Mouse (Mus musculus) urinary bladder, postnatal 14 days (tissue): ENCODE measurements around the gene Susd6.
"Not testable (repeated sequence)": the region's sequence is repeated elsewhere in the genome, so short reads cannot be mapped to it uniquely, and the experiment has no call there.

Experiments
- DNase-seq: peaks from one replicate; pipeline ENCODE4 v3.0.0; 2021; ENCODE audit warnings: low spot score

The Susd6 gene

GRCm38 (mm10) chr12:80785597-80785996 is 4.7 kb upstream of the Susd6 start:
- no peak for DNase-seq

DNA sequence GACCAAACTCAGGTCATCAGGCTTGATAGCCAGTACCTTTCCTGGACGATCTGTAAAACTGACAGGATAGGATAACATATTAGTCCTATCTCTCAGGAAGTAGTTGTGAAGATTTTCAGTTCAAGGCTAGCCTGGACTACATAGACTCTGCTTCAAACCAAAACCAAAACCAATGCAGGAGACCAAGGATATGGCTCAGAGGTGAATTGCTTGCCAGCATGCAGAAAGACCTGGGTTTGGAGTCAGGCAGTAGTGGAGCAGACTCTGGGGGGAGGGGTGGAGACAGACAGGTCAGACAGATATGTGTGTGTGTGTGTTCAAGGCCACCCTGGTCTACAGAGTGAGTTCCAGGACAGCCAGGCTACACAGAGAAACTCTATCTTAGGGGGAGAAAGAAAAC is 3.7 kb upstream of the Susd6 start:
- no peak for DNase-seq

- DNase-seq = no peak
Observed at GRCm38 (mm10) chr12:80787604-80788003, 2.7 kb upstream of the Susd6 start.

- DNase-seq = no peak
Observed at GRCm38 (mm10) chr12:80788188-80788587, 2.1 kb upstream of the Susd6 start.

- not testable (repeated sequence) for DNase-seq
Observed at GRCm38 (mm10) chr12:80789276-80789675, 1.0 kb upstream of the Susd6 start.

DNA sequence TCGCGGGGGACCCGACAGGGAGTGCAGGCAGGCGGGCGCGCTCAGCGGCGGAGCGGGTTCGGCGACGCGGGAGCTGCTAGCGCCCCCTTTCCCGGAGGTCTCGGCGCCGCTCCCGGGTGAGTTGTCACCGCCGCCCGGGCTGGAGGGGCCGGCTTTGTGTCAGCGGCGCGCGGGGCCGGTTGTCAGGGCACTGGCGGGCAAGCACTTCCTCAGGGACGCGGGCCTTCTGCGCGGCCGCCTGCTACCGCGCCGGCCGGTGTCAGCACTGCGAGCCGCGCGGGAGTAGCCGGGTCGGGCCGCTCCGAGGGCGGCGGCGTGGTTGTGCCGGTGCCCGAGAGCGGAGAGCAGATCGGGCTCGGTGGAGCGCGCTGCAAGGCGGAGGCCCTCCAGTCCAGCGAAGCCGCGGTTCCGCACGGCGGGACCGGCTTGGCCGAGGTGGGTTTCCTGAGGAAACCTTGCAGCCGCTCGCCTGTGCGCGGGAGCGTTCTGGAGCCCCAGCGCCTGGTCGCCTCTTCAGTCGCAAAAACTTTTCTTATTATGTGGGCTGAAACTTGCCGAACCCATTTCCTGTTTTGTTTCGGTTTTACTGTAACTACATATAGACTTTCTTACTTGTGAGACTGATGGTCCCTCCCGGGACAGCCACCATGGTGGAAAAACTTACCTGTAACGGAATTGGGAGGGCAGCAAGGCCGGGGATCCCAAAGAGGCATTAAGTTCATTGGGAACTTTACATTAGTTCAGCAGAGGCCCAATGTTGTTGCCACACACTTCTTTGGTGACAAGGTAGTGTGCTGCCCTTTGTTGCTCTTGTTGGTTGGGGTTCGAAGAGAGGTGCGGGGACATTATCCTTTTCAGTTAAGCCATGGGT is 625 bp downstream of the Susd6 start:
- DNase-seq = no peak

DNA sequence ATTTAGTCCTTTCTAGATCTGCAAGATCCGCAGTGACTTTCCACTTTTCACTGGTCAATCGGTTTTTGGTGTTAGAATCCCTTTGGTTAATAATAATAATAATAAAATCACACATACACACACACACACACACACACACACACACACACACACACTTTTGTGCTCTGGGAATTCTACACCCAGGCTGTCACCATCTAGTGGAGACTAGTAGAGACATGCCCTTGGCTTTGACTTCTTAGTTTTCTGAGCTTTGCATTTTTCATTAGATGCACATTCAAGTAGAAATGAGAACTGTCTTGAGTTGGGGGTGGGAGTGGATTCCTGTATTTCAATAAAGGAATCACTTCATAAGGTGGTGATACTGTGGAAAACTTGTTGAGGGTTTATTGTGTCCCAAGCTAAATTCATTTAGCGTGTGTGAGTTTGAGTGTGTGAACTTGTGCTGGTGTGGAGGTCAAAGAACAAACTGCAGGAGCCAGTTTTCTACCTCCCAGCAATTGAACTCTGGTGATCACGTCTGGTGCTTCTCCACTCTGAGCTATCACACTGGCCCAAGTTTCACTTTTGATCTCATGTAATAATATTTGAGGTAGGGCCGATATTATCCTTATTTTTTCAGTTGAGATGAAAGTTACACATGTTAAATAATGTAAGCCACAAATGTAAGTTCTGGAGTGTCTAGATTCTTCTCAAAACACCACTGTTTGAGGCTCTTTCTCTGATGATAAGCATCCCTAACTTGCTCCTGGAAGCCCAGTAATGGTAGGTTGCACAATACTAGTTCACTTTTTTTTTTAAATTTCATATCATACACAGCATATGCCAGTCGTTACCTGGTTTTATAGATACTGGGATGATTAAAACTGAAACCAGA is 1.5 kb downstream of the Susd6 start:
- no peak for DNase-seq

DNA sequence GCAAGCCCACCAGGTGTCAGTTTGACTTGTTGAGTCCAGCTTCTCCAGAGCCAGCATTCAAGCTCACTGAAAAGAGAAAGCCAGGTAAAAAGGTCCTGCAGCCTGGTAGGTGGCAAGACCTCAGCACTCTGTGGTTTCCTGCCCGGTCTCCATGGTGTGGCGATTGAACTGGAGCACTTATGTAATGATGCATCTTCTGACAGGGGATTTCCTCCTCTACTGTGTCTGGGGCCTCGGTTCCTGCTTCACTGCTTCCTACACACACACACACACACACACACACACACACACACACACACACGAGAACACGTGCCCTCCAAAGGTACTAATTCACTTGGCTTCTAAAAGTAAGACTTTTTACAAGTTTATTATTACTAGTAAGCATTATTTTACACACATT is 2.6 kb downstream of the Susd6 start:
- no peak for DNase-seq

DNA sequence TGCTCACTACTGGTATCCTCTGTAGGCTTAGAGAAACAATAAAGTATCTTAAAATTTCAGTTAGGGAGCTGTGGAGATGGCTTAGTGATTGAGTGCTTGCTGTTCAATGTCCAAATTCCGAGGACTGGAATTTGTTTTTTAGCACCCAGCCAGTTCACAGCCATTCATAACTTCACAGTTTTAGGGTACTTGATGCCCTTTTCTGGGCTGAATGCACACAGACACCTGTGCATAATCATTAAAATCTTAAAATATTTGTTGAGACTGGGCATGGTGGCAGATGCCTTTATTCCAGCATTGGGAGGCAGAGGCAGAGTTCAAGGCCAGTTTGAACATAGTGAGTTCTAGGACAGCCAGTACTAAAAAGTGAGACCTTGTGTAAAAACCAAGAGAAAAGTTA is 3.2 kb downstream of the Susd6 start:
- DNase-seq = no peak

GRCm38 (mm10) chr12:80794522-80794921 is 4.2 kb downstream of the Susd6 start:
- no peak for DNase-seq

DNA sequence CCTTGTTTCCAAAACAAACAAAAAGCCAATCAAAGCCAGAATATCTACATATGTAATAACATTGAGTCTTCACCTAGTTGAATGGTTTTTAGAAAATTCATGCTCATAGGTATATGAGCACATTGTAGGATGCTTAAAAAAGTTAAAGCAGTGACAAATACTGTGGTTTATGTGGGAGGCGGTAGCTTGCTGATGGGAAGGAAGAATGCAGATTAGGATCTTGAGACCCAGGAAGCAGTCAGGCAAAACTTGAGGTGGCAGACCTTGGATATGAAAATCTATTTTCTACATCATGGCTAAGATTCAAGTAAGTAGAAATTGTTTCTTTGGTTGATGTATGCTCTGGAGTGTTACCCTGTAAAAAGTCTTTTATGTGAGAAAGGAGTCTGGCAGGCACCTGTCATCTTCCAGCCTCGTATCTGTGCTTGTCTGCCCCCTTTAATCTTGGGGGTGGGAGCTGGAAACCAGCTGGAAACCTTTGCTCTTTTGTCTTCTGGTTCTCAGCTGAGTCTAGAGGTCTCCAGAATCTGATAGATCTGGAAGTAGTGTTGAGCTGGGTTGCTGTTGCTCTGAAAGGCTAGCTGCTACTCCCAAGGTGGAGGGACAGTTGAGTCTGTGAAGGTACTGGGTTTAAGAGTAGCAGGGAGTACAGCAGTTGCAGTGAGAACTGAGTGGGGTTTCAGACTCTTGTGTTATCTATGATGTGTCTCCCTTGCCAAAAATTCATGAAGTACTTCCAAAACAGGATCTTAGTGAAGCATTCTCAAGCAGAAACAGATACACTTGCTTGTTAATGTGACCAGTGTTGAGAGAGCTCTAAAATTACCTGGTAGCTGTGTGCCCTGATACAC is 4.8 kb downstream of the Susd6 start:
- DNase-seq = no peak

DNA sequence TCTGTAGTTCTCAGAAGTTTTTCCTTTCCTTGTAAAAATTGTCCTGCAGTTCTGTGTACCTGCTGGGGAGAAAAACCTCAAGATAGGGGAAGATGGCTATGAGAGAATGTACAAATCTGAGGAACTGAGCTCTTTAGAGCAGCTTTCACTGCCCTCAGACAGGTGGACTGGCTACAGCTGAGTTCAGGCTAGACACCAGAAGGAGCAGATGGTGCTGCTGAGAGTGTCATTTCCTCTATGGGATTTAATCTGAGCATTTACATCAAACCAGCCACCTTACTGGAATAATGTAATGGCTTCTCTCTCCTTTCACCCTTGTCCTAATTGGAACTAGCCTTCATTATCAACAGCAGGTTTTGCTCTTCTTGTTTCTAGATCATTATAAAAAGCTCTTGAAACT is 8.0 kb downstream of the Susd6 start:
- DNase-seq = no peak

- DNase-seq = no peak
Observed at GRCm38 (mm10) chr12:80800156-80800555, 9.8 kb downstream of the Susd6 start.

DNA sequence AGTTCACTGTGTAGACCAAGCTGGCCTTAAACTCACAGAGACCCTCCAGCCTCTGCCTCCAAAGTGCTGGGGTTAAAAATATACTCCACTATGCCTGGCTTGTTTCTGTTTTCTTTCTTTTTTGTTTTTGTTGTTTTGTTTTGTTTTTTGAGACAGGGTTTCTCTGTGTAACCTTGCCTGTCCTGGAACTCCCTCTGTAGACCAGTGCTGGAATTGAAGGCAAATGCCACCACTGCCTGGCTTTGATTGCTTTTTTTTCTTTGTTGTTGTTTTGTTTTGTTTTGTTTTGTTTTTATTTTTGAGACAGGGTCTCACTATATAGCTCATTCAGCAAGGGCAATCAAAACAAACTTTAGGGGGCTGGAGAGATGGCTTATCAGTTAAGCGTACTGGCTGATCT is 11.1 kb downstream of the Susd6 start:
- DNase-seq = no peak

DNA sequence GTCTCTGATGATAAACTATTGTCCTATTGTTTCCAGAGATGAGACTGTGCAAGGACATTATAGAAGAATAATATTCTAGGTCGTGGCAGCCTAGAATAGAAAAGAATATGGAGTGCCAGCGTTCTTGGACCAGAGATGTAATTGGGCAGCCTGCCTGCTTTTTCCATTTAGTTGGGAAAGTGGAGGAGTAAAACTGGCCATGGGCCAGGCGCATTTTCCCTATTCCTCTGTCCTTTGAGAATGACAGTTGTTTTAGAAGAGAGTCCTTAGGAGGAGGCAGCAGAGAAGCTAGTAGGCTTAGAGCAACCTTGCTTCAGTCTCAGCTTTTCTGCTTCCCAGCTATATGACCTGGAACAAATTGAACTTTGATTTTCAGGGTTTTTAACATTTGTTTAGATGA is 13.6 kb downstream of the Susd6 start:
- peak; percentile 40 for DNase-seq

GRCm38 (mm10) chr12:80804861-80805428 is 14.6 kb downstream of the Susd6 start:
- no peak for DNase-seq

GRCm38 (mm10) chr12:80807451-80808085 is 17.3 kb downstream of the Susd6 start:
- DNase-seq = no peak

DNA sequence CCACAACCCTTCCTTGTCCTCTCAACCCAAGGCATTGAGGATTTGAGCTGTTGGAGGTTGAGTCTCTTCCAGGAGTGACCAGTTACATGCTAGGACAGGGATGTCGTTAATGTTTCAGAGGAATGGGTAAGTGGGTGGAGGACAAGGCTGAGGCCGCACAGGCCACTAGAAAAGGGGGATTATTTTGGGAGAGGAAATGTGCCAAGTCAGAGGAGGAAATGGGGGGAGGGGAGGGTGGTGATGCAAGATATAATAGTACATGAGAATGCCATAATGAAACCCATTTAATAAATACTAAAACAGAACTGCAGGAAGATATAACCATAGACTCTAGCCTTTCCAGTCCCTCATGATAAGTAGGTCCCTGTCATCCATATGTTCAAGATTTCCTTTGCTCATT is 19.7 kb downstream of the Susd6 start:
- no peak for DNase-seq

DNA sequence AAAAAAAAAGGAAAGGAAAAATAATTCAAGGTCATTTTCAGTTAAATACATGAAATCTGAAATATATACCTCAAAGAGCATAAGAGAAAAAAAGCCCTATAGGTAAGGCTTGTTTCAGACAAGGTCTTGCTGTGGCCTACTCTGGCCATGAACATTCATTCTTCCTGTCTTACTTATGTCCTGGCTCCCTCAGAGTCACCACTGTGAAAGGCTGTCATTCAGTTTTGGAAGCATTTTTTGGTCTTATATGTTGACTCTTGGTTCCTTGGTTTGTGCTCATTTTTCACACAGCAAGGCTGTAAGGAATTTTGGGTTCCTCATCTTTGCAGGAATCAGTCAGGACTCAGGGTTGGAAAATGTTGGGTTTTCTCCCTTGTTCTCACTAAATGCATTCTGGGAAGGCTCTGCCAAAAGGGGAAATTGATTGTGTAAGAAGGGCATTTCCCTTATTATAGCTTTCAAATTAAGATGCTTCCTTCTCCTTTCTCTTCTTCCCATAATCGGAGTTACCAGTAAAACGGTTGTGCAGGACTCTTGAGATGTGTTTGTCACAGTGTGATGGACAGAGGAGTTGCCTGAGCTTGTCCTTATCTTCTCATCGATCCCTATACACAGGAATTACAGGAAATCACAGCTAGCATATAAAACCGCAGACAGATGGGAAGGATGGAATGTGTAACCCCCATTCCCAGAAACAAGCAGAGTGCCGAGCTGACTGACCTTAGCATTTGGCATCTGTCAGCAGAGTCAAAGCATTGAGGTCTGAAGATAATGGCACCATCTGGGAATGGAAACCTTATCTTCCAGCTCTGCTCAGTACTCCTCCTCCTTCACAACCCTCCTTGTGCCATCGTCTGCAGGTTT is 21.6 kb downstream of the Susd6 start:
- no peak for DNase-seq

- DNase-seq = no peak
Observed at GRCm38 (mm10) chr12:80812510-80812820, 22.2 kb downstream of the Susd6 start.

- DNase-seq = no peak
Observed at GRCm38 (mm10) chr12:80813456-80813855, 23.1 kb downstream of the Susd6 start.
